Mouse (Mus musculus) spleen, adult 2 months (tissue): ENCODE data around the gene Rpl36a-ps1.

Experiments used
- CTCF ChIP-seq: fragments of 200-500 bp; IDR thresholded peaks from 2 replicates; pipeline ENCODE4 v1.5.1; 2011; ENCODE audit warnings: mild to moderate bottlenecking, inconsistent platforms; ENCODE audit not compliant: insufficient read depth, insufficient read length, insufficient replicate concordance; ENCODE audit errors: extremely low read depth
- POLR2A ChIP-seq: fragments of 200-500 bp; IDR thresholded peaks from 2 replicates; pipeline ENCODE4 v1.6.1; 2011; ENCODE audit warnings: low read depth, low read length, inconsistent platforms

- TF ChIP-seq CTCF = no peak
- no peak for TF ChIP-seq POLR2A
Observed at GRCm38 (mm10) chr14:98956788-98957187, 37.3 kb downstream of the Rpl36a-ps1 start.
